Mouse (Mus musculus): ENCODE measurements around the gene C530008M17Rik. TPM values are rescaled to one million over a fixed set of nuclear protein-coding genes. Genes with fewer than 3 reads are reported as not detected.
A peak's percentile ranks its signal among the peaks of the same experiment; 100 is the strongest.

The C530008M17Rik gene
- total and polyA plus RNA-seq, 3 experiments, result 3.2 to 10.6 TPM; not detected in 1

DNA sequence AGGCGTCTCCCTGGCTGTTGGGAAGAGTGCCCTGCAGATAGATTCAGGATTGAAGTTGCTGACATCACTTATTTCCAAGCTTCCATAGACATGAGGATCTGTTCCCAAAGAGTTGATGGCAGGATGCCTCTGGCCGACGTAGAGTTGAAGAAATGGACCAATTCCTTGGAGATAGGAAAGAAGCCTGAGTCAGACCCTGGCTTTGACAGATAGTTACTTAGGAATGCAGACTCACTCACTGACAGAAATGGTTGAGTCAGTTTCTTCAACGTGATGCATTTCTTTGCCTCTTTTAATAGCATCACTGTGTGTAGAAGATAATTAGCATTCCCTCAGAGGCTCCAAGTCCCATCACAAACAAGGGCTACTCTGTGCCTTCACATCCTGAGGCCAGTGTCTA, 14.2 kb upstream of the C530008M17Rik start:
- Histone ChIP-seq H3K9me3 (replicated peaks; ENCODE audit: insufficient read depth, low read length) (no peaks in the 10 kb centered on the region), H3K36me3 (ENCODE audit: control insufficient read depth in 1 of 2, insufficient read depth in 2 of 2, low read length in 2 of 2) (peaks cover 2 to 17% of the 10 kb centered on the region in 2 experiments; a peak in 2 of 4 replicates)

GRCm38 (mm10) chr5:76644234-76644633, 12.1 kb upstream of the C530008M17Rik start:
- H3K36me3 ChIP-seq (ENCODE audit: control insufficient read depth in 1 of 2, insufficient read depth in 2 of 2, low read length in 2 of 2), result peaks cover 2 to 24% of the 10 kb centered on the region in 2 experiments; a peak in 2 of 4 replicates
- TF ChIP-seq GABPA (IDR thresholded peaks at IDR 0.05; ENCODE audit: low read depth, low read length) (no peak), CTCF (IDR thresholded peaks at IDR 0.05 in 2 of 3, conservative IDR thresholded peaks at IDR 0.05 in 1 of 3; ENCODE audit: control insufficient read depth in 1 of 3, insufficient read depth in 1 of 3, low read depth in 2 of 3, low read length in 3 of 3, poor library complexity in 1 of 3, severe bottlenecking in 1 of 3) (no peak), BHLHE40 (IDR thresholded peaks at IDR 0.05; ENCODE audit: borderline replicate concordance, low read depth, low read length) (0 out of 2 replicates have a peak, but pooled peaks have one; percentile 5)
- H3K79me2 ChIP-seq (ENCODE audit: control insufficient read depth, insufficient read depth, low read length, poor library complexity), result no peaks in the 10 kb centered on the region
- peak; percentile 48 for DNase-seq (ENCODE audit: low read depth, low spot score)
- H3K4me3 ChIP-seq (ENCODE audit: control insufficient read depth in 1 of 2, insufficient read depth in 1 of 2, low read depth in 2 of 2, low read length in 2 of 2), result no peak overlapping the region
- no peaks in the 10 kb centered on the region for H3K9me3 ChIP-seq (replicated peaks; ENCODE audit: insufficient read depth, low read length)
- no peak overlapping the region for H3K9ac ChIP-seq (ENCODE audit: control insufficient read depth, low read depth, low read length, poor library complexity, severe bottlenecking)
- no peaks in the 10 kb centered on the region for H3K27me3 ChIP-seq (ENCODE audit: control insufficient read depth in 1 of 2, insufficient read depth in 2 of 2, low read length in 2 of 2)
- H3K27ac ChIP-seq (ENCODE audit: control insufficient read depth, low read depth, low read length), result no peak overlapping the region
- H3K4me1 ChIP-seq (ENCODE audit: control insufficient read depth in 1 of 2, insufficient read depth in 2 of 2, low read length in 2 of 2), result peaks cover 21 to 22% of the 10 kb centered on the region in 2 experiments

More for the DNA sequence above, 14.2 kb upstream of the C530008M17Rik start:
- TF ChIP-seq MXI1 (IDR thresholded peaks at IDR 0.05; ENCODE audit: low read depth, low read length), result no peak
- no peak for TF ChIP-seq MYB (IDR thresholded peaks at IDR 0.05; ENCODE audit: low read depth, low read length)
- no peak for TF ChIP-seq MAZ (IDR thresholded peaks at IDR 0.05; ENCODE audit: low read depth, low read length)
- TF ChIP-seq USF2 (IDR thresholded peaks at IDR 0.05; ENCODE audit: borderline replicate concordance in 1 of 2, insufficient read depth in 1 of 2, low read depth in 1 of 2, low read length in 2 of 2), result no peak
- no peak for TF ChIP-seq POLR2AphosphoS5 (IDR thresholded peaks at IDR 0.05; ENCODE audit: borderline replicate concordance, low read depth, low read length)
- TF ChIP-seq POLR2A (IDR thresholded peaks at IDR 0.05; ENCODE audit: control insufficient read depth in 1 of 2, insufficient read depth in 1 of 2, low read depth in 1 of 2, low read length in 2 of 2, poor library complexity in 1 of 2), result no peak
- TF ChIP-seq CHD2 (IDR thresholded peaks at IDR 0.05; ENCODE audit: low read length), result no peak
- TF ChIP-seq TBP (IDR thresholded peaks at IDR 0.05; ENCODE audit: low read depth, low read length), result no peak
- no peak for TF ChIP-seq BHLHE40 (IDR thresholded peaks at IDR 0.05; ENCODE audit: borderline replicate concordance, low read depth, low read length)
- TF ChIP-seq ZKSCAN1 (IDR thresholded peaks at IDR 0.05; ENCODE audit: low read depth, low read length), result no peak
- TF ChIP-seq UBTF (IDR thresholded peaks at IDR 0.05; ENCODE audit: borderline replicate concordance, insufficient read depth, low read depth, low read length), result no peak
- no peak for TF ChIP-seq SMC3 (IDR thresholded peaks at IDR 0.05; ENCODE audit: low read depth, low read length)
- no peak for TF ChIP-seq EP300 (IDR thresholded peaks at IDR 0.05; ENCODE audit: low read depth in 1 of 2, low read length in 2 of 2)
- no peak for TF ChIP-seq JUND (IDR thresholded peaks at IDR 0.05; ENCODE audit: low read depth, low read length)
- no peak for TF ChIP-seq ZMIZ1 (IDR thresholded peaks at IDR 0.05; ENCODE audit: low read depth, low read length)
- TF ChIP-seq ETS1 (IDR thresholded peaks at IDR 0.05; ENCODE audit: low read depth, low read length), result no peak
- TF ChIP-seq USF1 (IDR thresholded peaks at IDR 0.05; ENCODE audit: low read depth, low read length), result no peak
- Histone ChIP-seq H3K9ac (ENCODE audit: control insufficient read depth, low read depth, low read length, poor library complexity, severe bottlenecking) (no peak overlapping the region), H3K4me1 (ENCODE audit: control insufficient read depth in 1 of 2, insufficient read depth in 2 of 2, low read length in 2 of 2) (peaks cover 15 to 20% of the 10 kb centered on the region in 2 experiments), H3K4me3 (ENCODE audit: control insufficient read depth in 1 of 2, insufficient read depth in 1 of 2, low read depth in 2 of 2, low read length in 2 of 2) (no peak overlapping the region), H3K27me3 (ENCODE audit: control insufficient read depth in 1 of 2, insufficient read depth in 2 of 2, low read length in 2 of 2) (no peaks in the 10 kb centered on the region), H3K27ac (ENCODE audit: control insufficient read depth, low read depth, low read length) (no peak overlapping the region), H3K79me2 (ENCODE audit: control insufficient read depth, insufficient read depth, low read length, poor library complexity) (no peaks in the 10 kb centered on the region)
- no peak for DNase-seq (ENCODE audit: low read depth, low spot score)
